Mouse (Mus musculus) gonadal fat pad, adult 2 months (tissue): ENCODE data around the gene Sugct. TPM values are rescaled to one million over a fixed set of nuclear protein-coding genes. Genes with fewer than 3 reads are reported as not detected.

Source experiments
- DNase-seq: peaks from one replicate; pipeline ENCODE4 v3.0.0-alpha.2; 2012; ENCODE audit warnings: low read depth
- polyA plus RNA-seq: library from polyadenylated mRNA; depleted of rRNA; stranded (reverse); fragments of >200 nt; gene quantifications from 2 replicates; pipeline ENCODE4 v1.2.3, GENCODE M21; 2012

The Sugct gene
- polyA plus RNA-seq, 1 experiment, result 2.0 TPM

DNA sequence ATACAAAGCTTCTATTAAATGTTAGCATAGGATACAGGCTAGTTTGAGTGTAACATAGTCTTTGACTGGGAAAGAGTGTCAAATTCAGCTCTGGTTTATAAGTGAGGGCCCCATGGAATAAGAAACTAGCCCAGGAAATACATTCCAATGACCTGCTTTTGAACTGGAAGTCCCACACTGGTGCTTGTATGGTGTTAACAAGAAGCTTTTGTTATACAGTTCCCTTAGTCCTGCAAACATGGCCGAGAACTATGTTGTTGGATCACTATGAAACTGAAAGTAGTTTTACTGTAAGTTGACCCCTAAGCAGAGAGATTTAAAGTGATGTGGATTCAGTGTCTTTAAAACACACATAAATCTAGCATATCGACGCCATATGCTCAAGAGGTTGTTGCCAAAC, 657.5 kb downstream of the Sugct start:
- no peak for DNase-seq

GRCm38 (mm10) chr13:17030761-17031160, 664.6 kb downstream of the Sugct start:
- no peak for DNase-seq

- DNase-seq, result peak; percentile 5
Measured at GRCm38 (mm10) chr13:17028595-17028994, 666.8 kb downstream of the Sugct start.

- DNase-seq, result no peak
Measured at GRCm38 (mm10) chr13:17027846-17028529, 667.4 kb downstream of the Sugct start.

GRCm38 (mm10) chr13:17027001-17027400, 668.4 kb downstream of the Sugct start:
- no peak for DNase-seq

- DNase-seq, result no peak
Measured at GRCm38 (mm10) chr13:16996464-16996863, 698.9 kb downstream of the Sugct start.

DNA sequence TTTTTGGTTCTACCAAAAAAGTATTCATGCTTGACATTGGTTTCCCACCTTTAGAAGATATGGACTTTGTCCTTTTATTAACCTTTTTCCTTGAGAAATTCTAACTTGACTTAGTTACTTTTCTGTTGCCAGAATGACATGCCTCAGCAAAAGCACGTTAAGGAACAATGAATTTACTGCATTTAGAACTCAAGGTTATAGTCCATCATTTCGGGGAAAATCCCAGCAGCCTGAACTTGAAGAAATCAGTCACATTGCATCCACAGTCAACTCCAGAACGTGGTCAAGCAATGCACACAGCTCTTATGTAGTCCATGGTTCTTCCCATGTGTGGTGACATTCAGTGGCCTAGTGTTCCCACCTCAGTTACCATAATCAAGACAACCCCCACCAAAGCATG, 700.0 kb downstream of the Sugct start:
- DNase-seq, result no peak

- no peak for DNase-seq
Measured at GRCm38 (mm10) chr13:16977743-16978142, 717.6 kb downstream of the Sugct start.

GRCm38 (mm10) chr13:16971277-16971676, 724.1 kb downstream of the Sugct start:
- DNase-seq, result no peak

- DNase-seq, result no peak
Measured at GRCm38 (mm10) chr13:16968995-16969394, 726.4 kb downstream of the Sugct start.

DNA sequence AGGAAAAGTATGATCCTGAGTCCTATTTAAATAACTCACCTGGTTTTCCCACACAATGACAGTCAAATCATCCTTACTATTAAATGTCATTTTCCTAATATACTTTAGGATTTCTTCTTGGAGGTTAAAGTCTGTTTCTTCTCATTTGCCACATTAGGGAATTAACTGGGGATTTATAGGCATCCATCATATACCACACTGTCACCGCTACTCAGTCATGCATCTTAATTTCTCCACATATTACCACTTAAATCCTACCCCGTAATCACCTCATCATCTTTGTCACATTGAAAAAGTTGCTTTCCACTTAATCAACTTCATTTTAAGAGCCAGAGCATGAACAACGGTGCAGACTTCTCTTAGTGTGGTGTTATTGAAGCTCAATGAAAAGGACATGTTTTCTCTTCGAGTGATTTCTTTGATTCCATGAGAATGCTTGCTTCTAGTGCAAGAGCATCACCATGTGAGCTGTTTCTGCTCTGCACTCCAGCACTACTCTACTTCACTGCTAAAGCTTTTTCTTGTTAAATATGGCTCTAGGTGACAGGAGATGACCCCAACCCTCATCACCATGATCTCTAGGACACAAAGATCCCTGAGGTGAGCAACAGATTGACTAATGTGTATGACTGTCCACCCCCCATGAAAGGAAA, 730.4 kb downstream of the Sugct start:
- DNase-seq, result no peak

DNA sequence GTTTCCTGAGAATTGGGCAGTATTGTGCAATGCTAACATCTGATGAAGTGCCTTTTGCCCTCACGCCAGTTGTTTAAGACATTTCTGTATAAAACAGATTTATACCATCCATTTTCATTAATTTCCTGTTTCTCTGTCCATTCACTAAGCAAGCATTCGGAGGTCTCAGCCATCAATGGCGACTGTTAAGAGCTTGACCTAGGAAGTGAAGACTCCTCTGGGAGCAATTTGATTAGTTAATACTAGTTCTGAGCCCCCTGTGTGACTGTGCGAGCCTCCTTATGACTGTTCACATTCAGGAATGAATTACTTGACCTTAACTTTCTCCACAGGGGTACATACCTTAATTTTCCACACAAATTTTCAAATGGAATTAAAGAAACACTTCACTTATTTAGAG, 743.3 kb downstream of the Sugct start:
- DNase-seq, result no peak

GRCm38 (mm10) chr13:16939466-16939811, 755.9 kb downstream of the Sugct start:
- no peak for DNase-seq

DNA sequence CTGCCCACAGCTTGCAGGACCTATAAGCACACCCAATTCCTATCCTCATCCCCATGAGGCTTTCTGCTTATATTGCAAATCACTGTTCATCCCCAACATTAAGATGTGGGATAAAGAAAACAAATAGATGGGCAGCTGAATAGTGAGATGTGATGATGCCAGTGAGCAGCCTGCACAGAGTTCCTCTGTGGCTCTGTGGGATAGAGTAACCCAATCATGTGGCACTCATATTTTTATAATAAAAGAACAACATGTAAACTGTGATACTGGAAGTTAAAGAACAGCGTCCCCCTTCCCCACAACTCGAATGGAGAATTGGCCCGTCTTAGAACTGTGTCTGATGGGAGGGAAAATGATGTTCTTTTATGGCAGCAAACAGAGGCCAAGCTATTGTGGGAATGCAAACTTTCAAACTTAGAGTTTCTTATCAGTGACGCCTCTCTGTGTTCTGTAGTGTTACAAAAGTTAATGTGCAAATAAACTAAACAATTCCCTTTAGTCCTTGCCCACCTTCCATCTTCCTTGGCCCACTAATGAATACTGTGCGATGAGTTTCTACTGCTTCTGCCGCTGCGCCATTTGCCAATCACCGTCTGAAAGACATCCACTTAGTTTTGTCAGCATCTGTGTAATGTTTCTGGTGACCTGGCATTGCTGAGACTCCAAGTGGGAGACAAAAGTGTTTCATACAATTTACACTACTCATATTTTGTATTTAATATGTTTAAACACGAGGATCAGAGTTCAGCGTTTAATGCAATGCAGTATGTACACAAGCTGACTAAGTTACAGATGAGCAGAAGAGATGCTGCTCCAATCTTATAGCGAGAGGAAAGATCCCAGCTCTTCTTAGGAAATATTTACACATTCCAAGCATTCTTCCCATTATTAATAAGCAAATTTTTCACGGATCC, 756.5 kb downstream of the Sugct start:
- DNase-seq, result no peak

DNA sequence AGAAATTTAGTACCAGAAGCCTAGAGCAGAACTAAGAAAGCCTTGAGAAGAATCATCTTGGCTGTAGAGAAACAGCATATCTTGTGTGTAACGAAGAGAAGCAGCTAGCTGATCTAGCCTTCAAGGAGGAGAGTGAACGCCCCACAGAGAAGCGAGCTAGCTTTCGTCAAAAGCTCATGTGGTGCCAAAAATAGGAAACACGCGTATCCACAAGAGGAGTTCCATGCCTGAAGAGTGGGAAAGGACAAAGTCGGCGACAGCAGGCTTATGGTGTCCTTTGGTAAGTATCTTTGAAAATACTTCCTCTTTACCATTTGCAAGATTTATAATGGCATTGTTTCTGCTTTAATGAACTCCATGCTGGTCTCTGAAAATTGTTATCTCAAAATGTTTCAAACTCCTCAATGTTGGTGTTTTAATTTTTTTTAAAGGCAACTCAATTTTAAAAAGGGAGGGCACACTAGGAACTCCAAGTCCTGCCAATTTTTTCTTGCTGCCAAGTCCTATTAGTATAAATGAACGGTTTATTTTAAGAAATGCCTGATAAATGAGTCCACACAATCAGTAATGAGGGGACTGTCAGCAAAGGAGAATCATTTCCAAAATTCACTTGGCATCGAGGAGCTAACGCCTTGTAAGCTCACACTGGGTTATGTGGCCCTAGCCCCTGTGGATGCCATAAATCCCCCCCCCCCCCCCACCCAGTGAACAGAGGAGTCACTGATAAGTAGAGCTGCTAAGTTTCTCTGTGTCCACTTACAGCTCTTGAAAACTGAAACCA, 757.7 kb downstream of the Sugct start:
- no peak for DNase-seq

- DNase-seq, result no peak
Measured at GRCm38 (mm10) chr13:16935029-16935428, 760.3 kb downstream of the Sugct start.

GRCm38 (mm10) chr13:16933600-16933999, 761.8 kb downstream of the Sugct start:
- DNase-seq, result no peak

DNA sequence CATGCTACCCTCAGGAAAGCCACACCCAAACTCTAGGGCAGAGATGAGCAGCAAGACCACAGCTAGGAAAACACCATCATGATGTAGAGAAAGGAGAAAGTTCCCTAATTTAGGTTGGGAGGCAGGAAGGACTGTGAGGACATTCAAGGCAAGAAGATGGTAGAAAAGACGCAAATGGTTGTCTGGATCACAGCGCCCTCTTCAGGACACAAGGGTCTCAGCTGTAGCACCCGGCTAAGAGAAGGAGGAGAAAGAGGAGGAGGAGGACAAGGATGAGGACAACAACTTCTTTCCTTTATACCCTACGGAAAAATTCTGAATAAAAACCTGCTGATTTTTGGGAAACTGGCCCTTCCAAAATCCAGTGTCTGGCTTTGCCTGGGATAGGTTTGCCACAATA, 774.0 kb downstream of the Sugct start:
- no peak for DNase-seq

DNA sequence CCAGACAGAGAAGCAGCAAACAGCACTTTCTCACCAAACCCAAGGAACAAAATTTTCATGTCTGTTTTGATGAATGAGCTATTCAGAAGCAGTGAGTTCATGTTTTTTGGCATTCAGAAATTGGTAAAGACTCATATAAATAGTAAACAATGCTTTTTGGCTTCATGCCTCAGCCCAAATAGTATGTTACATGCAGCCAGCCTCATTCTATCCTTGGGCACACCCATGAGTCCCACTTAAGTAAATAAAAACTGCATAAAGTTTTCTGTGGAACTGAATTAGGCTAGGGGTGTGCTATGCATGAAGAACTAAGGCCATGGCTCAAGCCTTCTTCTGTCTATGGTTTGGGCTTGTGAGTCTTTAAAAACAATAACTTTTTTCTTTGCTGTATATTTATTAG, 779.7 kb downstream of the Sugct start:
- no peak for DNase-seq

DNA sequence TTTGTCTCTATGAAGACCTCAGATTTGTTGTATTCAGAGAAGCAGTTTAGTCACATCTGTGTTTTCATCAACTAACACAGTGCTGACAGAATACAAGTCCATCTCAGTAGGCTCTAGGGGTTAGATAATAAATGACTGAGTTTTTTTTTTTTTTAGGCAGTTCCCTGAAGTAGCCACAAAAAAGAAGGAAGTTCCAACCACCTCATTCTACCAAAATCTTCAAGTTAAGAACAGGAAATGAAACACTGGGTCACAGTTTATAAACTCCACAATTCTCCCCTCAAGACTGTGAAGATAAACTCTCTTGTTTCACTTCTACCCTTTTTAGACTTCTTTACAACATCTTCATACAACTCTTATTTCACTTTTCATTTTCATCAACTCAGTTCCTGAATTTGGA, 783.1 kb downstream of the Sugct start:
- DNase-seq, result no peak

- DNase-seq, result no peak
Measured at GRCm38 (mm10) chr13:16906974-16907373, 788.4 kb downstream of the Sugct start.

- no peak for DNase-seq
Measured at GRCm38 (mm10) chr13:16901424-16901823, 793.9 kb downstream of the Sugct start.
